Mouse (Mus musculus) heart, postnatal 0 days (tissue): ENCODE results near the gene Mfng. TPM values are rescaled to one million over a fixed set of nuclear protein-coding genes. Genes with fewer than 3 reads are reported as not detected.

Experiments used
- ATAC-seq: fragments of 200-750 bp; cut with Nextera tagmentation; 2 replicates; pipeline ENCODE4 v1.8.0; 2017; ENCODE audit warnings: low read depth, moderate number of reproducible peaks, moderate library complexity; ENCODE audit not compliant: insufficient read depth
- DNase-seq: peaks from one replicate; pipeline ENCODE4 v3.0.0-alpha.2; 2016; ENCODE audit warnings: low spot score
- H3K27ac ChIP-seq: fragments of 300-500 bp; sonication (generic); 2 replicates; pipeline ENCODE4 v1.5.1; 2014; ENCODE audit warnings: low read depth, mild to moderate bottlenecking
- H3K27me3 ChIP-seq: fragments of 300-500 bp; sonication (generic); 2 replicates; pipeline ENCODE4 v1.6.1; 2014; ENCODE audit warnings: low read length, mixed read lengths; ENCODE audit not compliant: control insufficient read depth, insufficient read depth
- H3K36me3 ChIP-seq: fragments of 300-500 bp; sonication (generic); replicated peaks from 2 replicates; pipeline ENCODE4 v1.6.1; 2014; ENCODE audit warnings: low read length, mixed read lengths; ENCODE audit not compliant: control insufficient read depth, insufficient read depth
- H3K4me1 ChIP-seq: fragments of 300-500 bp; sonication (generic); 2 replicates; pipeline ENCODE4 v1.6.1; 2014; ENCODE audit warnings: antibody characterized with exemption; ENCODE audit not compliant: control insufficient read depth, insufficient read depth
- H3K4me2 ChIP-seq: fragments of 300-500 bp; sonication (generic); 2 replicates; pipeline ENCODE4 v1.6.1; 2014; ENCODE audit warnings: low read depth, mild to moderate bottlenecking, low read length, moderate library complexity
- H3K4me3 ChIP-seq: fragments of 300-500 bp; sonication (generic); 2 replicates; pipeline ENCODE4 v1.5.1; 2014; ENCODE audit warnings: low read depth, low read length
- H3K9ac ChIP-seq: fragments of 300-500 bp; sonication (generic); replicated peaks from 2 replicates; pipeline ENCODE4 v1.6.1; 2014; ENCODE audit warnings: low read depth, low read length, mixed read lengths
- H3K9me3 ChIP-seq: fragments of 300-500 bp; sonication (generic); replicated peaks from 2 replicates; pipeline ENCODE4 v1.6.1; 2016; ENCODE audit warnings: low read length; ENCODE audit not compliant: control insufficient read depth
- CTCF ChIP-seq: IDR thresholded peaks from 2 replicates; pipeline ENCODE4 v1.5.1; 2016; ENCODE audit warnings: antibody characterized with exemption, control low read depth, low read depth
- EP300 ChIP-seq: IDR thresholded peaks from 2 replicates; pipeline ENCODE4 v1.6.1; 2016; ENCODE audit warnings: antibody characterized with exemption, low read depth
- WGBS: fragments of 180-500 bp; shearing (Covaris S2); extraction: QIAGEN DNeasy Blood & Tissue Kit; methylation state at CpG from one replicate; pipeline ENCODE4 v1.1.7; 2014; 5-methylcytosine and 5-hydroxymethylcytosine counted together
- polyA plus RNA-seq: library from polyadenylated mRNA; unstranded; fragments of >200 nt; fragmentation: Nextera tagmentation; extraction: Ambion mirVana; gene quantifications from 2 replicates; pipeline ENCODE4 v1.2.1, GENCODE M21; 2015
- total RNA-seq: library from RNA; depleted of rRNA; stranded (reverse); fragments of >200 nt; gene quantifications from 2 replicates; pipeline ENCODE4 v1.2.3, GENCODE M21; 2014; ENCODE audit warnings: low replicate concordance; rRNA removed

The Mfng gene
- total and polyA plus RNA-seq, 2 experiments from 2014 or later = 12.9 to 13.4 TPM

DNA sequence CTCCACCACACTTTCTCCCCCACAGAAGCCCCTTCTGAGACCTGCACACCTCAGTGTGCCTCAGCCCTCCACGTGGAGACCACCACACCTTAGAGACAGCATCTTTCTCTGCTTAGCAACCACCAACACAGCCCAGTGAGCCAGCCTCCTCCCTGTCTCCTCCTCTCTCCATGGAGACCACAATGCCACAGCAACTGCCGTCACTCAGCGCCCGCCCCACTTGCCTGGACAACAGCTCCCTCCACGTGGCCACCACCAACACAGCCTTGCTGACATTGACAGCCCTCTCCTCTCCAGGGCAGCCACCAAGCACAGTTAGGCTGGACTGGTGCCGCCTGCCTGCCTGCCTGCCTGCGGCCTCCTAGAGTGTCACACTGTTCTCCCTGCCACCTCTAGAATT lies 63.5 kb downstream of the Mfng start:
- Histone ChIP-seq H3K27ac (no peak overlapping the region), H3K4me3 (no peak overlapping the region), H3K27me3 (peaks cover 48% of the 10 kb centered on the region), H3K9me3 (no peaks in the 10 kb centered on the region), H3K9ac (no peak overlapping the region), H3K36me3 (no peaks in the 10 kb centered on the region), H3K4me1 (0 out of 2 replicates have a peak, but pooled peaks cover 3% of the 10 kb centered on the region), H3K4me2 (no peak overlapping the region)
- DNase-seq = no peak
- TF ChIP-seq EP300 = no peak
- TF ChIP-seq CTCF = no peak
- WGBS = 25% methylated on average over 7 of the region's 7 CpGs
- ATAC-seq = 0 out of 2 replicates have a peak, but pooled peaks have one; percentile 21

DNA sequence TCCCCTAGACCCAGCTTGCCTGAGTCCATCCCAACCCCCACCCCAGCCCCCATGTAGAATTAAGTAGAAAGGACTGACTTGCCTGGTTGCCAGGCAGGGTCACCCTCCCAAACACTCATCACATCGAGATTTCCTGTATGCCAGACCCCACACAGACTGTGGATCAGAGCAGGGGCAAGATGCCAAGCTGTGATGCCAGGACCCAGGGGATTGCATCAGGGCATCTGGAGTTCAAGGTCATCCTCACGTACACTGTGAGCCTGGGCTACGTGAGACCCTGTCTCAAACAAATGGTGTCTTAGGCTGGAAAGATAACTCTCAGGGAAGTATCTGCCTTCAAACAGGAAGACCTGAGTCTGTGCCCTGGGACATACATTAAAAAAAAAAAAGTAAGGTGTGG lies 66.6 kb downstream of the Mfng start:
- WGBS = 26% methylated on average over 3 of the region's 3 CpGs
- Histone ChIP-seq H3K27me3 (peaks cover 17% of the 10 kb centered on the region), H3K27ac (no peak overlapping the region), H3K9ac (no peak overlapping the region), H3K4me1 (0 out of 2 replicates have a peak, but pooled peaks cover 3% of the 10 kb centered on the region), H3K36me3 (no peaks in the 10 kb centered on the region), H3K4me2 (no peak overlapping the region), H3K4me3 (no peak overlapping the region), H3K9me3 (no peaks in the 10 kb centered on the region)
- DNase-seq (no peak), ATAC-seq (no peak)
- TF ChIP-seq CTCF = no peak
- TF ChIP-seq EP300 = no peak

Other genes with a start within 250 kb of the Mfng start
- 22.1 and 23.0 TPM in 2 replicates for gene C1qtnf6, start 242.1 kb downstream of the Mfng start, total RNA-seq
- 27.4 and 29.9 TPM in 2 replicates for gene C1qtnf6, start 242.1 kb downstream of the Mfng start, polyA plus RNA-seq
- gene Sstr3, start 228.8 kb downstream of the Mfng start, total RNA-seq = 0.04 TPM in 1 of 2 replicates, not detected in the other
- gene Sstr3, start 228.8 kb downstream of the Mfng start, polyA plus RNA-seq = 0.12 and 0.19 TPM in 2 replicates
- gene Rac2, start 200.7 kb downstream of the Mfng start, total RNA-seq = 3.1 and 6.5 TPM in 2 replicates
- 4.0 and 5.6 TPM in 2 replicates for gene Rac2, start 200.7 kb downstream of the Mfng start, polyA plus RNA-seq
- gene Cyth4, start 176.4 kb downstream of the Mfng start, total RNA-seq = 4.3 and 6.0 TPM in 2 replicates
- gene Cyth4, start 176.4 kb downstream of the Mfng start, polyA plus RNA-seq = 2.8 and 3.1 TPM in 2 replicates
- gene Elfn2, start 54.7 kb downstream of the Mfng start, total RNA-seq = 0.12 and 0.19 TPM in 2 replicates
- 0.05 and 0.11 TPM in 2 replicates for gene Elfn2, start 54.7 kb downstream of the Mfng start, polyA plus RNA-seq
- 2.7 and 6.4 TPM in 2 replicates for gene Card10, start 29.6 kb upstream of the Mfng start, total RNA-seq
- 4.0 and 4.6 TPM in 2 replicates for gene Card10, start 29.6 kb upstream of the Mfng start, polyA plus RNA-seq
- gene Cdc42ep1, start 69.1 kb upstream of the Mfng start, total RNA-seq = 44.7 and 52.5 TPM in 2 replicates
- 27.1 and 27.4 TPM in 2 replicates for gene Cdc42ep1, start 69.1 kb upstream of the Mfng start, polyA plus RNA-seq
- gene Lgals2, start 82.1 kb upstream of the Mfng start, total RNA-seq = 4.6 TPM in 1 of 2 replicates, not detected in the other
- gene Lgals2, start 82.1 kb upstream of the Mfng start, polyA plus RNA-seq = 0.27 and 0.36 TPM in 2 replicates
- 32.4 and 40.5 TPM in 2 replicates for gene Gga1, start 103.7 kb upstream of the Mfng start, total RNA-seq
- gene Gga1, start 103.7 kb upstream of the Mfng start, polyA plus RNA-seq = 30.1 and 32.4 TPM in 2 replicates
- gene Gm49510, start 126.2 kb upstream of the Mfng start, total RNA-seq = 0.73 TPM in 1 of 2 replicates, not detected in the other
- 0.08 and 0.18 TPM in 2 replicates for gene Gm49510, start 126.2 kb upstream of the Mfng start, polyA plus RNA-seq
- 9.8 and 11.7 TPM in 2 replicates for gene Sh3bp1, start 126.3 kb upstream of the Mfng start, total RNA-seq
- 6.4 and 7.0 TPM in 2 replicates for gene Sh3bp1, start 126.3 kb upstream of the Mfng start, polyA plus RNA-seq
- gene Pdxp, start 140.4 kb upstream of the Mfng start, total RNA-seq = 25.8 and 46.0 TPM in 2 replicates
- gene Pdxp, start 140.4 kb upstream of the Mfng start, polyA plus RNA-seq = 7.7 and 8.3 TPM in 2 replicates
- gene Lgals1, start 153.2 kb upstream of the Mfng start, total RNA-seq = 460 and 709 TPM in 2 replicates
- gene Lgals1, start 153.2 kb upstream of the Mfng start, polyA plus RNA-seq = 800 and 870 TPM in 2 replicates
- gene Nol12, start 161.5 kb upstream of the Mfng start, total RNA-seq = 3.4 TPM in 1 of 2 replicates, not detected in the other
- 23.3 TPM in 2 replicates for gene Nol12, start 161.5 kb upstream of the Mfng start, polyA plus RNA-seq
- 45.3 and 80.0 TPM in 2 replicates for gene Triobp, start 174.2 kb upstream of the Mfng start, total RNA-seq
- gene Triobp, start 174.2 kb upstream of the Mfng start, polyA plus RNA-seq = 19.1 and 20.0 TPM in 2 replicates